Mouse (Mus musculus): ENCODE results near the gene Fcgrt. TPM values are rescaled to one million over a fixed set of nuclear protein-coding genes. Genes with fewer than 3 reads are reported as not detected.

Gene Fcgrt
- polyA plus RNA-seq, 1 experiment from 2014 or later, result 149 TPM

- WGBS, result 88% methylated on average over 12 of the region's 12 CpGs
- Histone ChIP-seq H3K4me1 (ENCODE audit: control insufficient read depth, insufficient read depth, low read length) (no peaks in the 10 kb centered on the region), H3K4me3 (replicated peaks; ENCODE audit: low read length) (no peak overlapping the region), H3K27ac (ENCODE audit: low read length) (no peak overlapping the region), H3K36me3 (ENCODE audit: control insufficient read depth, insufficient read depth, low read length) (peaks cover 7% of the 10 kb centered on the region; the same call in 1 of the 2 replicates), H3K27me3 (ENCODE audit: control insufficient read depth, insufficient read depth, low read length) (no peaks in the 10 kb centered on the region), H3K9ac (ENCODE audit: low read length) (no peak overlapping the region), H3K9me3 (replicated peaks; ENCODE audit: control insufficient read depth, low read length) (no peaks in the 10 kb centered on the region), H3K4me2 (ENCODE audit: low read depth, low read length) (no peak overlapping the region)
- ATAC-seq (ENCODE audit: insufficient read depth, low FRiP score), result no peak
These were observed 29.7 kb downstream of the Fcgrt start for GRCm38 (mm10) chr7:45073949-45074348.

GRCm38 (mm10) chr7:45073171-45073707 lies 30.4 kb downstream of the Fcgrt start:
- Histone ChIP-seq H3K4me1 (ENCODE audit: control insufficient read depth, insufficient read depth, low read length) (no peaks in the 10 kb centered on the region), H3K27ac (ENCODE audit: low read length) (no peak overlapping the region), H3K4me2 (ENCODE audit: low read depth, low read length) (no peak overlapping the region), H3K9me3 (replicated peaks; ENCODE audit: control insufficient read depth, low read length) (no peaks in the 10 kb centered on the region), H3K9ac (ENCODE audit: low read length) (no peak overlapping the region), H3K36me3 (ENCODE audit: control insufficient read depth, insufficient read depth, low read length) (peaks cover 7% of the 10 kb centered on the region; the same call in 1 of the 2 replicates), H3K27me3 (ENCODE audit: control insufficient read depth, insufficient read depth, low read length) (no peaks in the 10 kb centered on the region), H3K4me3 (replicated peaks; ENCODE audit: low read length) (no peak overlapping the region)
- ATAC-seq (ENCODE audit: insufficient read depth, low FRiP score), result no peak
- WGBS, result 83% methylated on average over 7 of the region's 7 CpGs

DNA sequence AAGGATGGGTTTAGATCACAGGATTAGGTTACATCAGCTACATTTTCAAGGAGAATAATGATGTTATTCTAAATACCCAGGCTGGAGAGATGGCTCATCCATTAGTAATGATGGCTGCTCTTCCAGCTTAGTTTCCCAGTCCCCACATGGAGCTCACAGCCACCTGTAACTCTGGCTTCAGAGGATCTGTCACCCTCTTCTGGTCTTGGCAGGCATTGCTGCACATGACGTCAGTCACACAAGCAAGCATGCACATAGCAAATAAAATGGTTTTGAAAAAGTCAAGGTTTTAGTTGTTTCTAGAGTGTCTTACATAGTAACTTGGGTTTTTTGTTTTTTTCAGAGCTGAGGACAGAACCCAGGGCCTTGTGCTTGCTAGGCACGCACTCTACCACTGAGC lies 31.4 kb downstream of the Fcgrt start:
- Histone ChIP-seq H3K27me3 (ENCODE audit: control insufficient read depth, insufficient read depth, low read length) (no peaks in the 10 kb centered on the region), H3K9ac (ENCODE audit: low read length) (no peak overlapping the region), H3K27ac (ENCODE audit: low read length) (no peak overlapping the region), H3K4me1 (ENCODE audit: control insufficient read depth, insufficient read depth, low read length) (no peaks in the 10 kb centered on the region), H3K4me3 (replicated peaks; ENCODE audit: low read length) (no peak overlapping the region), H3K4me2 (ENCODE audit: low read depth, low read length) (no peak overlapping the region), H3K36me3 (ENCODE audit: control insufficient read depth, insufficient read depth, low read length) (peaks cover 7% of the 10 kb centered on the region; the same call in 1 of the 2 replicates), H3K9me3 (replicated peaks; ENCODE audit: control insufficient read depth, low read length) (no peaks in the 10 kb centered on the region)
- ATAC-seq (ENCODE audit: insufficient read depth, low FRiP score), result no peak
- 80% methylated on average over 2 of the region's 2 CpGs for WGBS

GRCm38 (mm10) chr7:45069671-45070070 lies 34.0 kb downstream of the Fcgrt start:
- Histone ChIP-seq H3K9ac (ENCODE audit: low read length) (no peak overlapping the region), H3K4me3 (replicated peaks; ENCODE audit: low read length) (no peak overlapping the region), H3K4me2 (ENCODE audit: low read depth, low read length) (no peak overlapping the region), H3K4me1 (ENCODE audit: control insufficient read depth, insufficient read depth, low read length) (no peaks in the 10 kb centered on the region), H3K9me3 (replicated peaks; ENCODE audit: control insufficient read depth, low read length) (no peaks in the 10 kb centered on the region), H3K27me3 (ENCODE audit: control insufficient read depth, insufficient read depth, low read length) (no peaks in the 10 kb centered on the region), H3K27ac (ENCODE audit: low read length) (no peak overlapping the region), H3K36me3 (ENCODE audit: control insufficient read depth, insufficient read depth, low read length) (no peaks in the 10 kb centered on the region)
- WGBS, result 80% methylated on average over 2 of the region's 2 CpGs
- no peak for ATAC-seq (ENCODE audit: insufficient read depth, low FRiP score)

DNA sequence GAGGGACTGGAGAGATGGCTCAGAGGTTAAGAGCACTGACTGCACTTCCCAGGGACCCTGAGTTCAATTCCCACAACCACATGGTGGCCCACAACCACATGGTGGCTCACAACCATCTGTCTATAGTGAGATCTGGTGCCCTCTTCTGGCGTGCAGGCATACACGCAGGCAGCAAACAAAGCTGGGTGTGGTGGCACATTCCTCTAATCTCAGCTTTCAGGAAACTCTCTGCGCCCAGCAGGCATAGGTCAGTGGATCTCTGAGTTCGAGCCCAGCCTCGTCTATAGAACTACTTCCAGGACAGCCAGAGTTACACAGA lies 35.7 kb downstream of the Fcgrt start:
- Histone ChIP-seq H3K4me1 (ENCODE audit: control insufficient read depth, insufficient read depth, low read length) (peaks cover 9% of the 10 kb centered on the region; the same call in 1 of the 2 replicates), H3K27me3 (ENCODE audit: control insufficient read depth, insufficient read depth, low read length) (no peaks in the 10 kb centered on the region), H3K4me2 (ENCODE audit: low read depth, low read length) (no peak overlapping the region), H3K27ac (ENCODE audit: low read length) (no peak overlapping the region), H3K4me3 (replicated peaks; ENCODE audit: low read length) (no peak overlapping the region), H3K9ac (ENCODE audit: low read length) (no peak overlapping the region), H3K36me3 (ENCODE audit: control insufficient read depth, insufficient read depth, low read length) (no peaks in the 10 kb centered on the region), H3K9me3 (replicated peaks; ENCODE audit: control insufficient read depth, low read length) (no peaks in the 10 kb centered on the region)
- 27% methylated on average over 5 of the region's 5 CpGs for WGBS
- ATAC-seq (ENCODE audit: insufficient read depth, low FRiP score), result no peak

GRCm38 (mm10) chr7:45067190-45067999 lies 36.3 kb downstream of the Fcgrt start:
- Histone ChIP-seq H3K4me1 (ENCODE audit: control insufficient read depth, insufficient read depth, low read length) (peaks cover 9% of the 10 kb centered on the region; the same call in 1 of the 2 replicates), H3K36me3 (ENCODE audit: control insufficient read depth, insufficient read depth, low read length) (no peaks in the 10 kb centered on the region), H3K9me3 (replicated peaks; ENCODE audit: control insufficient read depth, low read length) (no peaks in the 10 kb centered on the region), H3K27me3 (ENCODE audit: control insufficient read depth, insufficient read depth, low read length) (no peaks in the 10 kb centered on the region), H3K4me3 (replicated peaks; ENCODE audit: low read length) (no peak overlapping the region), H3K27ac (ENCODE audit: low read length) (no peak overlapping the region), H3K4me2 (ENCODE audit: low read depth, low read length) (no peak overlapping the region), H3K9ac (ENCODE audit: low read length) (no peak overlapping the region)
- WGBS, result 70% methylated on average over 4 of the region's 4 CpGs
- ATAC-seq (ENCODE audit: insufficient read depth, low FRiP score), result no peak

- Histone ChIP-seq H3K4me2 (ENCODE audit: low read depth, low read length) (peak within 1 kb of the TSS; percentile 60), H3K27me3 (ENCODE audit: control insufficient read depth, insufficient read depth, low read length) (no peaks in the 10 kb centered on the region), H3K9ac (ENCODE audit: low read length) (peak within 1 kb of the TSS; percentile 77), H3K4me1 (ENCODE audit: control insufficient read depth, insufficient read depth, low read length) (peaks cover 16% of the 10 kb centered on the region), H3K27ac (ENCODE audit: low read length) (peak within 1 kb of the TSS; percentile 91), H3K36me3 (ENCODE audit: control insufficient read depth, insufficient read depth, low read length) (no peaks in the 10 kb centered on the region), H3K9me3 (replicated peaks; ENCODE audit: control insufficient read depth, low read length) (no peaks in the 10 kb centered on the region), H3K4me3 (replicated peaks; ENCODE audit: low read length) (peak within 1 kb of the TSS; percentile 69)
- WGBS, result under 1% methylated on average over 31 of the region's 31 CpGs
- ATAC-seq (ENCODE audit: insufficient read depth, low FRiP score), result peak; percentile 91
These were observed 41.3 kb downstream of the Fcgrt start, which contains the start of the genes Nosip and Prrg2 for GRCm38 (mm10) chr7:45062239-45062835. Nosip (plus strand) TSS chr7:45062429. Prrg2 (minus strand) TSS chr7:45062677.

GRCm38 (mm10) chr7:45061532-45062075 lies 42.0 kb downstream of the Fcgrt start:
- Histone ChIP-seq H3K9me3 (replicated peaks; ENCODE audit: control insufficient read depth, low read length) (no peaks in the 10 kb centered on the region), H3K9ac (ENCODE audit: low read length) (peak overlapping the region; percentile 74), H3K36me3 (ENCODE audit: control insufficient read depth, insufficient read depth, low read length) (no peaks in the 10 kb centered on the region), H3K4me3 (replicated peaks; ENCODE audit: low read length) (peak overlapping the region; percentile 69), H3K27ac (ENCODE audit: low read length) (peak overlapping the region; percentile 91), H3K4me2 (ENCODE audit: low read depth, low read length) (peak overlapping the region; percentile 60), H3K4me1 (ENCODE audit: control insufficient read depth, insufficient read depth, low read length) (peaks cover 16% of the 10 kb centered on the region), H3K27me3 (ENCODE audit: control insufficient read depth, insufficient read depth, low read length) (no peaks in the 10 kb centered on the region)
- peak; percentile 56; the same call in 1 of the 2 replicates for ATAC-seq (ENCODE audit: insufficient read depth, low FRiP score)
- whole genome bisulfite sequencing, result 10% methylated on average over 11 of the region's 11 CpGs

GRCm38 (mm10) chr7:45060632-45061122 lies 43.0 kb downstream of the Fcgrt start:
- Histone ChIP-seq H3K4me2 (ENCODE audit: low read depth, low read length) (no peak overlapping the region), H3K4me1 (ENCODE audit: control insufficient read depth, insufficient read depth, low read length) (peaks cover 16% of the 10 kb centered on the region), H3K27me3 (ENCODE audit: control insufficient read depth, insufficient read depth, low read length) (no peaks in the 10 kb centered on the region), H3K36me3 (ENCODE audit: control insufficient read depth, insufficient read depth, low read length) (no peaks in the 10 kb centered on the region), H3K27ac (ENCODE audit: low read length) (no peak overlapping the region), H3K4me3 (replicated peaks; ENCODE audit: low read length) (peak overlapping the region; percentile 69; the same call in 1 of the 2 replicates), H3K9ac (ENCODE audit: low read length) (no peak overlapping the region; the same call in 1 of the 2 replicates), H3K9me3 (replicated peaks; ENCODE audit: control insufficient read depth, low read length) (no peaks in the 10 kb centered on the region)
- no peak for ATAC-seq (ENCODE audit: insufficient read depth, low FRiP score)
- WGBS, result 80% methylated on average over 6 of the region's 6 CpGs
